Mouse (Mus musculus): ENCODE measurements around the gene Gpr68.

DNA sequence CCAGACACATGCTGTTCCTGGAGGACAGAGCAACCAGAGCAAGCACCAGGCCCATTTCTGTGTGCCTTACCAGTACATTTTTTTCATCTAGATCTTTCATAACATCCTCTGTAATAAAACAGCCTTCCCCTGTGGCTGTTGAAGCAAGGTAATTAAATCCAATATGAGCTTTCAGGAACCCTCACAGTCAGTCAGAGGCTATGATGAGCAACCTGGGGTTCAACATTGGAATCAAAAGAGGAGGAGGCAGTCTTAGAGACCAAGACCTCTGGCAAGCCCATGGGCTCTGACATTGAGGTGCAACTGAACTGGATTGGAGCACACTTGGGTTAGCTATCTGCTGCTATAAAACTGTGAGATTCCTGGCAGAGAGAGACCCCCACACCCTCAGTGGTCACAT is 42.9 kb downstream of the Gpr68 start:
- TF ChIP-seq MAX (IDR thresholded peaks at IDR 0.05; ENCODE audit: low read depth) (no peak), SRF (IDR thresholded peaks at IDR 0.05; ENCODE audit: control insufficient read depth, insufficient read length, low read depth) (no peak)
